Mouse (Mus musculus): ENCODE measurements around the gene Zdhhc4.

- TF ChIP-seq CTCF (IDR thresholded peaks at IDR 0.05; ENCODE audit: low read depth, low read length): no peak
- no peak for TF ChIP-seq POLR2A (IDR thresholded peaks at IDR 0.05; ENCODE audit: borderline replicate concordance, low read depth, low read length)
Observed at GRCm38 (mm10) chr5:143317288-143317610, 11.8 kb downstream of the Zdhhc4 start.
